Comparison of ENCODE assay signal across 17 mouse cellular contexts in genomic region chr17:47123576-47123975, GRCm38 (mm10).
"Had no signal": no experiment of that assay in that cellular context is flagged by ENCODE, and none has a peak within 500 bp of the region (broad histone marks: within the 10 kb centered on the region; RNA-seq: fewer than 3 reads in every experiment).

No protein-coding gene starts in this region.

- H3K27me3 ChIP-seq: lung, embryonic 15.5 days; midbrain, embryonic 13.5 days; neural tube, embryonic 13.5 days; neural tube, embryonic 15.5 days; stomach, embryonic 15.5 days had no signal

- H3K4me3 ChIP-seq: lung, embryonic 15.5 days; midbrain, embryonic 10.5 days; midbrain, embryonic 13.5 days; myocyte; neural tube, embryonic 13.5 days; neural tube, embryonic 15.5 days; stomach, embryonic 15.5 days had no signal

- H3K4me1 ChIP-seq: lung, embryonic 15.5 days; midbrain, embryonic 10.5 days; midbrain, embryonic 13.5 days; neural tube, embryonic 13.5 days; neural tube, embryonic 15.5 days; stomach, embryonic 15.5 days had no signal

- H3K27ac ChIP-seq: lung, embryonic 15.5 days; macrophage; midbrain, embryonic 10.5 days; midbrain, embryonic 13.5 days; neural tube, embryonic 13.5 days; neural tube, embryonic 15.5 days; stomach, embryonic 15.5 days; stomach, postnatal 0 days had no signal

- DNase-seq: lung, adult 18-20 months; lung, postnatal 14 days; lung, postnatal 36 days; retina, postnatal 1 day; right cerebral cortex, postnatal 14 days; thymus, adult 2 months; thymus, postnatal 25 days; thymus, postnatal 4 days had no signal
